Mouse (Mus musculus): ENCODE data around the gene Ctnna3. TPM values are rescaled to one million over a fixed set of nuclear protein-coding genes. Genes with fewer than 3 reads are reported as not detected.

The Ctnna3 gene
- polyA plus RNA-seq, 1 experiment from 2014 or later = not detected

DNA sequence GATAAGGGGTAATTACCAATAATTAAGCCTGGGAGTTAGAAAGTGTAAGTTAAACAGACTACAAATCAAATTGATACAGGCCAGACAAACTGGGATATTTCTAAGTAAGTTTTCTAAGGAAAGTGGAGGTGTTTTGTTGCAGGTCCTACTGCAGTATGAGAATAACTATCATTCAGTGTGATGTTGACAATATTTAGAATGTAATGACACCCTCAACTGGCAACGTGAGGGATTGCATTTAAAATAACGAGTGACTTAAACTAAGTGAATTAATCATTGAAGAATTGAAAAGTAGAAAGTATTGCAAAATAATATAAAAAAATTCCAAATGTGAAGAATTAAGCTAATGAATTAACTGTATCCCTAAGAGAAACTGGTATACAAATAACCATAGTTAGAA is 49.0 kb downstream of the Ctnna3 start:
- 58% methylated on average over 2 of the region's 2 CpGs for WGBS
- H3K9me3 ChIP-seq (replicated peaks) = no peaks in the 10 kb centered on the region
- no peak overlapping the region for H3K27ac ChIP-seq
- no peak overlapping the region for H3K4me3 ChIP-seq
- H3K36me3 ChIP-seq = no peaks in the 10 kb centered on the region
- no peaks in the 10 kb centered on the region for H3K4me1 ChIP-seq
- H3K27me3 ChIP-seq (ENCODE audit: low read depth, poor library complexity, severe bottlenecking) = no peaks in the 10 kb centered on the region
- no peak for DNase-seq (ENCODE audit: low spot score)

DNA sequence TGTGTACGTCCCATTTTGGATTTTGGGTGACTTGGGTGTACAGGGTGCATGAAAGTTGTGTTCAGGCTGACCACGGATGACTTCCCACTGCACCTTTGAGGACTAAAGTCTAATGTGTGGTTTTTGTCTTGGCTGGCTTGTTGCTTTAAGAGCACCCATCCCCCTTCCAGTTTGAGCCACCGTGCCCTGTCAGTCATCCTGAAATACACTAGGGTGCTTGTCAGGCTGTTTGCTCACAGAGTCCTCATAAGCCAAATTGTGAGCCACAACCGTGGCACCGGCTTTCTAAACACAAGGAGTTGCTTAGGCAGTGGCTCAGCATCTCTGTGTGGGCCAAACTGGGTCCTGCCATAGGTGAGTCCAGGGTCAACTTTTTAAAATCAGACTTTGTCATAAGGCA is 50.2 kb downstream of the Ctnna3 start:
- H3K27ac ChIP-seq = no peak overlapping the region
- no peak overlapping the region for H3K4me3 ChIP-seq
- no peak for DNase-seq (ENCODE audit: low spot score)
- 79% methylated on average over 5 of the region's 5 CpGs for WGBS
- H3K9me3 ChIP-seq (replicated peaks) = no peaks in the 10 kb centered on the region
- H3K4me1 ChIP-seq = no peaks in the 10 kb centered on the region
- H3K36me3 ChIP-seq = no peaks in the 10 kb centered on the region
- no peaks in the 10 kb centered on the region for H3K27me3 ChIP-seq (ENCODE audit: low read depth, poor library complexity, severe bottlenecking)

DNA sequence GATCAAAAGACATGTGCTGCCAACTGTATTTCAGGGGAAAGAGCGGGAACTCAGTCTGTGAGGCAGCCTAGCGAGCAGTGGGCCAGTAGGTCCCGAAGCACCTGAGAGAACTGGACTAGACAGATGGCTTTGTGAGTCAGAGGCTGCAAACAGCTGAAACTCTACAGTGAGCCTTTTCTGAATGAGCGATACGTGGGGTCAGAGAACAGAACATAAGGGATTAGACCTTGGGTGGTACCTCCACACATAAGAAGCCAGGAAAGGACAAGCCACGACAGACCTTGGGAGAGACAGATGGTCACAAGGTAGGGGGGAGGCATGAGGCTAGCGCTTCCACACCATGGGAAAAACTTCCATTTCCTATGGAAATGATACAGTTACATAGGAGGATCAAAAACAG is 58.4 kb downstream of the Ctnna3 start:
- H3K4me1 ChIP-seq = no peaks in the 10 kb centered on the region
- H3K27ac ChIP-seq = no peak overlapping the region
- no peaks in the 10 kb centered on the region for H3K9me3 ChIP-seq (replicated peaks)
- DNase-seq (ENCODE audit: low spot score) = no peak
- 88% methylated on average over 7 of the region's 7 CpGs for WGBS
- H3K27me3 ChIP-seq (ENCODE audit: low read depth, poor library complexity, severe bottlenecking) = no peaks in the 10 kb centered on the region
- H3K36me3 ChIP-seq = no peaks in the 10 kb centered on the region
- H3K4me3 ChIP-seq = no peak overlapping the region

GRCm38 (mm10) chr10:63523956-63524355 is 94.1 kb downstream of the Ctnna3 start:
- H3K36me3 ChIP-seq = no peaks in the 10 kb centered on the region
- H3K9me3 ChIP-seq (replicated peaks) = no peaks in the 10 kb centered on the region
- no peak overlapping the region for H3K4me3 ChIP-seq
- 79% methylated on average over 3 of the region's 3 CpGs for WGBS
- no peak for DNase-seq (ENCODE audit: low spot score)
- H3K4me1 ChIP-seq = no peaks in the 10 kb centered on the region
- no peak overlapping the region for H3K27ac ChIP-seq
- no peaks in the 10 kb centered on the region for H3K27me3 ChIP-seq (ENCODE audit: low read depth, poor library complexity, severe bottlenecking)

GRCm38 (mm10) chr10:63526027-63526426 is 96.1 kb downstream of the Ctnna3 start:
- no peak for DNase-seq (ENCODE audit: low spot score)
- Histone ChIP-seq H3K4me3 (no peak overlapping the region), H3K27ac (no peak overlapping the region), H3K9me3 (replicated peaks) (no peaks in the 10 kb centered on the region), H3K27me3 (ENCODE audit: low read depth, poor library complexity, severe bottlenecking) (no peaks in the 10 kb centered on the region), H3K4me1 (no peaks in the 10 kb centered on the region), H3K36me3 (no peaks in the 10 kb centered on the region)
- 65% methylated on average over 4 of the region's 4 CpGs for WGBS

DNA sequence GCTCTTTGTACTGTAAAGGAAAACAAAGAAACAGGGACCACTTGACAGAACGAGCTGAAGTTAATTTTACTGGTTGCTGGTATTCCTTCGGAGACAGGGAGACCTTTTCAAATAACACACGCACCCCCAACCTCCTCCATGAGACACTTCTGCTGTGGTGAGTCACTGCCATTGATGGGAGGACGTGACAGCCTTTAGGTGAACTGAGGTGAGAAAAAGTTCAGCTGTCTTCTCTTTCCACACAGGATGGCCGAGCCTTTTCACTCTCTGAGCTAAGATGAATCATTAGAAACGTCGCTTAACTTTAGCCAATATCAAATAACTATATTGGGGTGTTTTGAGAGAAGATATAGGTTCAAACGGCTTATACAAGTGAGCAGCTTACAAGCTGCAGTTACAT is 102.5 kb downstream of the Ctnna3 start:
- WGBS = 83% methylated on average over 8 of the region's 8 CpGs
- H3K4me1 ChIP-seq = no peaks in the 10 kb centered on the region
- no peak for DNase-seq (ENCODE audit: low spot score)

DNA sequence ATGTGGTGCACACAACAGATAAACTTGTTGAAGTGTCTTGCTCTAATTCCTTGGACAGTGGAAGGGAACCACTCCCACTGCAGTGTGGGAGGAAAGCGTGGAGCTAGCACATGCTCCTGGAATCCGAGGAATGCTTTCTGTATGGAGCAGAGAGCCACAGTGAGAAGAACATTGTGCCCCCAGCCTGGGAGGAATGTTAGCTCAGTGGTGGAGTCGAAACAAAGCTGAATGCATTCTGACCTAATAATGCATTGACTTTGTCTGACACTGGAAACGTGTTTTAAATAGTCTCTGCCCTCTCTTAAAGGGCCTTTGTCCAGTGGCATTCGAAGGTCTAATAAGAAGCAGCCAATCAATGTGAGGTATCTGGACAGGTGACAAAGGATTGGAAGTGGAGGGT is 111.9 kb downstream of the Ctnna3 start:
- H3K36me3 ChIP-seq = no peaks in the 10 kb centered on the region
- WGBS = 36% methylated on average over 5 of the region's 5 CpGs
- no peaks in the 10 kb centered on the region for H3K27me3 ChIP-seq (ENCODE audit: low read depth, poor library complexity, severe bottlenecking)
- H3K27ac ChIP-seq = no peak overlapping the region
- DNase-seq (ENCODE audit: low spot score) = peak; percentile 30
- H3K4me3 ChIP-seq = no peak overlapping the region
- H3K4me1 ChIP-seq = peaks cover 14% of the 10 kb centered on the region
- no peaks in the 10 kb centered on the region for H3K9me3 ChIP-seq (replicated peaks)

More for the DNA sequence above, 102.5 kb downstream of the Ctnna3 start:
- H3K27me3 ChIP-seq (ENCODE audit: low read depth, poor library complexity, severe bottlenecking) = no peaks in the 10 kb centered on the region
- H3K9me3 ChIP-seq (replicated peaks) = no peaks in the 10 kb centered on the region
- no peak overlapping the region for H3K4me3 ChIP-seq
- no peaks in the 10 kb centered on the region for H3K36me3 ChIP-seq
- H3K27ac ChIP-seq = no peak overlapping the region

DNA sequence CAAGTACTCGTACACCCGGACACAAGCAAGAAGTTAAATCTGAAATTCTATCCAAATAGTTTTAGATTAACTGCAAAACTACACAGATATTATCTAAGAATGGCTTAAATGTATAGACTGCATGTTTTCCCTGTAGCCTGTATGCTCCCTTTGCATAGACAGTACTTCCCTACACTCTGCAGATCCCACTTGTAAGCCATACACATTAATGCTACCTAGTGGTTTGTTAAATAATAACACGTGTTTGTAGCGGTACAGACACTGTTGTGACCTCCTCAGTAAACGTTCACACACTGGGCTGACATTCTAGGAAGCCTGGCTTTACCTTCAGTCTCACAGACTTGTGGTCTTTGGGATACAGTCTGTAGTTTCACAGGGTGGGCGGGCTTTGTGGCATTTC is 112.6 kb downstream of the Ctnna3 start:
- Histone ChIP-seq H3K27me3 (ENCODE audit: low read depth, poor library complexity, severe bottlenecking) (no peaks in the 10 kb centered on the region), H3K4me3 (no peak overlapping the region), H3K27ac (no peak overlapping the region), H3K4me1 (peaks cover 14% of the 10 kb centered on the region), H3K9me3 (replicated peaks) (no peaks in the 10 kb centered on the region), H3K36me3 (no peaks in the 10 kb centered on the region)
- 71% methylated on average over 6 of the region's 6 CpGs for WGBS
- no peak for DNase-seq (ENCODE audit: low spot score)

GRCm38 (mm10) chr10:63566691-63567090 is 136.8 kb downstream of the Ctnna3 start:
- Histone ChIP-seq H3K27me3 (ENCODE audit: low read depth, poor library complexity, severe bottlenecking) (no peaks in the 10 kb centered on the region), H3K4me1 (no peaks in the 10 kb centered on the region), H3K4me3 (no peak overlapping the region), H3K27ac (no peak overlapping the region), H3K36me3 (no peaks in the 10 kb centered on the region), H3K9me3 (replicated peaks) (no peaks in the 10 kb centered on the region)
- no peak for DNase-seq (ENCODE audit: low spot score)
- 82% methylated on average over 8 of the region's 8 CpGs for WGBS

DNA sequence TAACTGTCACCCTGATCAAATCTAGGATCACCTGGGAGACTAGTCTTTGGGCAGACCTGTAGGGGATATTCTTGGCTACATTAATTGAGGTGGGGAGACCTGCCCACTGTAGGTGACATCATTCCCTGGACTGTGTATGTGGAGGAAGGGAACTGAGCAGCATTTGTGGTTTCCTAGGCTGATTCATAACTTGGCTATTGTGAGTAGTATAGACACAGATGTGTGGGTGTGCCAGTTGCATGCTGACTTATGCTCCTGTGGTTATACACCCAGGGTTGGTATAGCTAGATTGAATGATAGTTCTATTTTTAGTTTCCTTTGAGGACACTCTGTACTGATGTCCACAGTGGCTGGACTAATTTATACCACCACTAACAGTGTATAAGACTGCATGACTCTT is 141.7 kb downstream of the Ctnna3 start:
- Histone ChIP-seq H3K9me3 (replicated peaks) (no peaks in the 10 kb centered on the region), H3K36me3 (no peaks in the 10 kb centered on the region), H3K4me1 (no peaks in the 10 kb centered on the region), H3K27me3 (ENCODE audit: low read depth, poor library complexity, severe bottlenecking) (no peaks in the 10 kb centered on the region), H3K4me3 (no peak overlapping the region), H3K27ac (no peak overlapping the region)
- no peak for DNase-seq (ENCODE audit: low spot score)

DNA sequence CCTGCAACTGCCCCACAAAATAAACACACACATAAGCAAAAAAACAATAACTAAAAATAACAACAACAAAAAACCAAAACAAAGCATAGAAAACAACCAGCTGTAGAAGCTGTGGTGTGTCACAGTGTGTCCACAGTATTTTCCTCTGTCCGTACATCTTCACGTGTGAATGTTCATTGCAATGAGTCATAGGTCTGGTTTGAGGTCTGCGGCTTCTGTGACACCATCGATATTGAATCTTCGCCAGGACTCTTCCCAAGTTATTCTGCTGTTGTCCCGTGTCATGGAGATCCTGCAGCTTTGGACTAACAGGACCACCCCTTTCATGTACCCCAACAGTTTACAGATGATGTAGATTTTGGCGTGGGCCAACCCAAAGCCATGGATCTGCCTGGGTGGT is 143.0 kb downstream of the Ctnna3 start:
- no peak for DNase-seq (ENCODE audit: low spot score)
- H3K9me3 ChIP-seq (replicated peaks) = no peaks in the 10 kb centered on the region
- no peak overlapping the region for H3K27ac ChIP-seq
- H3K4me3 ChIP-seq = no peak overlapping the region
- no peaks in the 10 kb centered on the region for H3K36me3 ChIP-seq
- no peaks in the 10 kb centered on the region for H3K4me1 ChIP-seq
- no peaks in the 10 kb centered on the region for H3K27me3 ChIP-seq (ENCODE audit: low read depth, poor library complexity, severe bottlenecking)
- 94% methylated on average over 7 of the region's 7 CpGs for WGBS

GRCm38 (mm10) chr10:63574100-63574609 is 144.3 kb downstream of the Ctnna3 start:
- H3K36me3 ChIP-seq = no peaks in the 10 kb centered on the region
- H3K4me1 ChIP-seq = no peaks in the 10 kb centered on the region
- H3K27ac ChIP-seq = no peak overlapping the region
- no peak overlapping the region for H3K4me3 ChIP-seq
- WGBS = 88% methylated on average over 7 of the region's 7 CpGs
- DNase-seq (ENCODE audit: low spot score) = peak; percentile 43
- no peaks in the 10 kb centered on the region for H3K9me3 ChIP-seq (replicated peaks)
- H3K27me3 ChIP-seq (ENCODE audit: low read depth, poor library complexity, severe bottlenecking) = no peaks in the 10 kb centered on the region

GRCm38 (mm10) chr10:63582608-63583007 is 152.7 kb downstream of the Ctnna3 start:
- H3K4me3 ChIP-seq = no peak overlapping the region
- H3K36me3 ChIP-seq = no peaks in the 10 kb centered on the region
- no peaks in the 10 kb centered on the region for H3K4me1 ChIP-seq
- DNase-seq (ENCODE audit: low spot score) = peak; percentile 85
- 16% methylated on average over 14 of the region's 14 CpGs for WGBS
- H3K9me3 ChIP-seq (replicated peaks) = no peaks in the 10 kb centered on the region
- no peak overlapping the region for H3K27ac ChIP-seq
- H3K27me3 ChIP-seq (ENCODE audit: low read depth, poor library complexity, severe bottlenecking) = 0 out of 2 replicates have a peak, but pooled peaks cover 5% of the 10 kb centered on the region

- Histone ChIP-seq H3K27me3 (ENCODE audit: low read depth, poor library complexity, severe bottlenecking) (0 out of 2 replicates have a peak, but pooled peaks cover 5% of the 10 kb centered on the region), H3K27ac (no peak overlapping the region), H3K36me3 (no peaks in the 10 kb centered on the region), H3K9me3 (replicated peaks) (no peaks in the 10 kb centered on the region), H3K4me1 (no peaks in the 10 kb centered on the region), H3K4me3 (no peak overlapping the region)
- WGBS = 68% methylated on average over 20 of the region's 20 CpGs
- no peak for DNase-seq (ENCODE audit: low spot score)
Measured at GRCm38 (mm10) chr10:63583798-63584374, 154.0 kb downstream of the Ctnna3 start.

All from limb, embryonic 10.5 days (tissue).